Mouse (Mus musculus): ENCODE data around the gene Cd22.

DNA sequence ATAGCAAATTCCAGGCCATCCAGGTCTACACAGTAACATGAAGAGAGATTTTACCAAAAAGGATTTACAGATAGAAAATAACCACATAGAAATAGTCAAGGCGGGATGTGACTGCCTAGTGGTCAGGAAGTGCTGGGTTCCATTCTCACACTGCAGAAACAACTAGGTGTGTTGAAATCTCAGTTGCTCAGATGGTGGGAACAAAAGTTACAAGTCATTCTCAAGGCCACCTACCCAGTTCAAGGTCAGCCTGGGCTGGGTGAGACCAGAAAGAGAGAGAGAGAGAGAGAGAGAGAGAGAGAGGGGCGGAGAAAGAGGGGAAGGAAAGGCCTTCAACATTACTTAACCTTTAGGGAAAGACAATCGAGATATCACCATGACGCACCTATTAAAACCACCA lies 6.7 kb upstream of the Cd22 start:
- TF ChIP-seq CTCF (IDR thresholded peaks at IDR 0.05; ENCODE audit: control insufficient read depth, insufficient read depth, insufficient replicate concordance, low read depth, low read length) (no peak), POLR2A (IDR thresholded peaks at IDR 0.05; ENCODE audit: control insufficient read depth, low read depth, low read length) (no peak)

Data from testis, adult 2 months (tissue).